Mouse (Mus musculus): Measurements from ENCODE around the gene Bpgm.

DNA sequence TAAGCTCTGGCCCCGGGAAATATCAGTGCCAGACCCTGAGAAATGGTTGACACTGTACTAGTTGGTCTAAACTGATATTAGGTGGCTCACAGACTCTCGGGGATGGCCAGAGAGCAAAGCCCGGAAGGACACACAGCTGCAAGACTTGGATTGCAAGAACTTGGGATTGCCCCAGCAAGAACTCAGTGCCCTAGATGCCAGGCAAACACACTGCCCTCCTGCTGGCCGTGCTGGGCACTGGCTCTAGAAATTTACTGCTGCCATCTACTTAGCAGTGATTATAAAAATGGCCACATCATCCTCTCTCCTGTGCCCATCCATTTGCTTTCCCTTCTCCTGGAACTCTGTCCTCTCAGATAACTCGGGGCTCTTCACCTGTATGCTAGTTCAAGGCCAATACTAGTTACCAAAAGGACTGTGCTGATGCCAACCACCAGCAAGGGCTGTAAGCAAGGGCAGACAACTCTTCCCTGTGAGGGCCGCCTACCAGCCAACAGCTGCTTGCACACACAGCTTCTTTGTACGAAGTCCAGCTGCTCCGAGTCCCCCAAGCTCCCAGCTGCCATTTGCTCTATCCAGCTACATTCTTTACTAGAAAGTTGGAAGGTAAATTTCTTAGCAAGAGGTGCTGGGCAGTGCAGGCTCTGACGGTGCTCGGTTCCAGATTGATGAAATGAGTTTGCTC, 39.2 kb downstream of the Bpgm start:
- TF ChIP-seq MAX (IDR thresholded peaks at IDR 0.05; ENCODE audit: low read depth) = no peak
- TF ChIP-seq POLR2A (IDR thresholded peaks at IDR 0.05; ENCODE audit: insufficient read length, low read depth) = no peak
- peak in 2 of 3 experiments; percentile 90 for TF ChIP-seq MYOD1 (IDR thresholded peaks at IDR 0.05; ENCODE audit: control insufficient read depth in 1 of 3, insufficient read length in 2 of 3, low read depth in 2 of 3)
- TF ChIP-seq TCF3 (IDR thresholded peaks at IDR 0.05; ENCODE audit: insufficient read length, low read depth) = peak; percentile 46

All from myocyte (in vitro differentiated cells).